Mouse (Mus musculus) common myeloid progenitor, adult 5-6 weeks (primary cell): ENCODE data around the gene Eri3. TPM values are rescaled to one million over a fixed set of nuclear protein-coding genes. Genes with fewer than 3 reads are reported as not detected.

Source experiments
- ATAC-seq: replicated peaks from 2 replicates; pipeline ENCODE4 v1.8.0; 2016; ENCODE audit warnings: low read depth, mild to moderate bottlenecking, moderate TSS enrichment, inconsistent platforms; ENCODE audit not compliant: poor library complexity, severe bottlenecking
- total RNA-seq: library from RNA; stranded (forward); fragments of 200-1000, 187-1606 nt; gene quantifications from 2 replicates; pipeline ENCODE4 v1.2.3, GENCODE M21; 2017

Eri3 gene
- 27.1 and 37.4 TPM in 2 replicates for total RNA-seq

- peak; percentile 97 for ATAC-seq
Measured at GRCm38 (mm10) chr4:117550140-117550851, at the start of gene Eri3. Gene Eri3, plus strand, starts transcription at chr4:117550365.

- no peak for ATAC-seq
Measured at GRCm38 (mm10) chr4:117518246-117518645, 31.9 kb upstream of the Eri3 start.

DNA sequence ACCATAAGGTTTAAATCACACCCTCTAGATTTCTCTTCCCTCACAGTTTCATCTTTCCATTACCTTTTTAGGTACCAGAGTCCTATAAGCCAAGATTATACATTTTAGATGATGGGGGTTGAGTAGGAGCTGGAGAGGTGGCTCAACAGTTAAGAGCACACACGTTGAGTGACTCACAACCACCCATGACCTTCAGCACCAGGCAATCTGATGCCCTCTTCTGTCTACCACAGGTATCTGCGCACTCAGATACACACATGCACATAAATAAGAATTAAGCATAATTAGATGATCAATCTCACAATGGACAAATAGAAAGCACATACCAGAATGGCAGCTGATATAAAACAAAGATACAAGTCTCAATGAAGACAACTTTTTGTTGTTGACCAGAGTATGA, 28.8 kb upstream of the Eri3 start:
- no peak for ATAC-seq

- ATAC-seq, result no peak
Measured at GRCm38 (mm10) chr4:117525990-117526389, 24.2 kb upstream of the Eri3 start.

GRCm38 (mm10) chr4:117527116-117527899, 22.9 kb upstream of the Eri3 start:
- ATAC-seq, result no peak

DNA sequence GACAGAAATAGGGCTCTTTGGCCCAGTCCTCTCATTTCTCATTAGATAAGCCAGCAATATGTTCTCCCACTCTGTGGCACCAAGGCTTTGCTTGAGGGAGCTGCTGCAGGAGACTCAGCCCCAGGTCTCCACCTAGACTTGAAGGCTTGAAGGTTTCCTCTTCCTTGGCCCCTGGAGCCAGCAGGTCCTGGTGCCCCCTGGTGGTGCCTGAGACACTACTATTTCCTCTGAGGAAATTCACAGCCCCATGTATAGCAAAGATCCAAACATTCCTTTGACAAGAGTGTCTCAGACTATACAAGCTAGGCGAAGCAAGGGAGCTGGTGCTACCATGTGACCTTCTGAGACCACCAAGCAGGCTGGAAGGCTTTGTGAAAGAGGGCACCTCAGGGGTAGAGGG, 22.2 kb upstream of the Eri3 start:
- peak; percentile 93 for ATAC-seq

DNA sequence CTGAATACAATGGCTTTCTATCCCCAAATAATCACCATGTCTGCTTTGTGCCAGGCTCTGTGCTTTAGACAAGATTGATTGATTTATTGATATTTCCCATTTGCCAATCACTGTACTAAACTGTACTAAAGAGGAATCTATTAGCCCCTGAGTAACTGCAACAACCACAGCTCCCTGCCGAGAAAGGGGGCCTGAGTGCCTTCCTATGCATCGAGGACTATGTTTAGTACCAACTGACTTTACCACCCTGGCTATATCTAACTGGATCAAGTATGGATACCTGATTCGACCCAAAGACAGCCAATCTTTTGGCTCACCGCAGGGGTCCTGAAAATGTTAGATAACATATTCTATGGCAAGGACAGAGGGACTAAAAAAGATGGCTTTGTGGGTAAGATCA, 20.3 kb upstream of the Eri3 start:
- ATAC-seq, result no peak

DNA sequence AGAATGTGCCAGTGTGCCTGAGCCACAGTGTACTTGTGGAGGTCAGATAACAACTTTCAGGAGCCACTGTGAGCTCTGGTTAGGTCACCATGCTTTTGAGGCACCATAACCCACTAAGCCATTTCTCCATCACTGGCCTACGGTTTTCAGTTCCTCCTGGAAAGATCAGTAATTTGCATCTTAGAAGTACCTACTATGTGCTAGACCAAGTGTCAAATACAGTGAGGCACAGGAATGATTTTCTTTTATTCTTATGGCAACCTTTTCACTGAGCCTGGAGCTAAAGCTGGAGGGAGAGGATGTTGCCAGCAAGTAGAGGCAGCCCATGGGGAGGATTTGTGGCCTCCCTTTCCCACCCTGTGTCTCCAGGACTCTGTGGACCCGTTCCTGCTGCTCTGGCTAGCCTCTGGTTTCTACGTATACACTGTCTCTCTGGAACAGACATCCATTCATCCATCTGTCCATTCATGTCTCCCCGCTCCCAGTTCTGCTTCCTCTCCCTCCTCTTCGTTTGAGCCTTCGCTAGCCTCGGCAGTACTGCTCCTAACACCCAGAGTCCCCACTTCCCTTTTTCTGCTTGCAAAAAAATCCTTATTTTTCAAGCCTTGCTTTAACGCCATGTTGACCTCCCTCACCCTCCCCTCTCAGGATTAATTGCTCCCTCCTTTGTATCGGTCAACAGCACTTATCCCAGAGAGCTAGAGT, 14.5 kb upstream of the Eri3 start:
- ATAC-seq, result peak; percentile 80

DNA sequence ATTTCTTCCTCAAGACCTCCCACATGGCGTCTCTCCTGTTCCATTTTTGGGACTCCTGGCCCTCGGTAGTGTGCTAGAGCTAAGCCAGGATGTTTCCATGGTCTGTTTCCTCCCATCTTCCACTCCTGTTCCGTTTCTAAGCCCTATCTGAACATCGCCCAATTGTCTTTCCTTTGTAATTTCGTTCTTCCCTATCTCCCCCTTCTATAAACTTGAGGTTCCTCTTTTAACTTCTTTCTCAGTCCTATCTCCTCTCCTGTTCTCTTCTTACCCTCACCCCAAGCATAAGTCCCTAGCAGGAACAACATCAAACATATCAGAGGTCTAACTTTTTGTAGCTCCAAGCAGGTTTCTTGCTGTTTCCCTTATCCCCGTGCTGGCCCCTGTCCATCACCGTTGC, 13.2 kb upstream of the Eri3 start:
- peak; percentile 26; the same call in 1 of the 2 replicates for ATAC-seq

GRCm38 (mm10) chr4:117539329-117539980, 10.7 kb upstream of the Eri3 start:
- ATAC-seq, result no peak

- no peak for ATAC-seq
Measured at GRCm38 (mm10) chr4:117540571-117540970, 9.6 kb upstream of the Eri3 start.

DNA sequence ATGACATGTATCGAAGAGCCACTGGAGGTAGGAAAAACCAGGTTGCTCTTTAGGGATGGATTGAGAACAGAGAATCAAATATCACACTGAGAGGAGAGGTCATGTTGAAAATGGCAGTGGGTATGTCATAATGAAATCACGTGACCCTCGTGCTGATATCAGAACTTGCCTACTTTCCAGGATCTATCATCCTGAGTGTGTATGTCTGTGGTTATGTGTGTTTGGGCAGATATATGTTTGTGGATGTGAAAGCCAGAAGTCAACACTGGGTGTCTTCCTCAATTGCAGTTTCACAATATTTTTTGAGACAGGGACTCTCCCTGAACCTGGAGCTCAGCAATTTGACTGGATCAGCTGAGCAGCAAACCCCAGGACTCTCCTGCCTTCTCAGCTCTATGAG, 4.7 kb upstream of the Eri3 start:
- ATAC-seq, result peak; percentile 46

- ATAC-seq, result no peak
Measured at GRCm38 (mm10) chr4:117546616-117547015, 3.5 kb upstream of the Eri3 start.

- ATAC-seq, result no peak
Measured at GRCm38 (mm10) chr4:117549576-117549975, 589 bp upstream of the Eri3 start.

GRCm38 (mm10) chr4:117551144-117552000, 1.2 kb downstream of the Eri3 start:
- no peak for ATAC-seq

DNA sequence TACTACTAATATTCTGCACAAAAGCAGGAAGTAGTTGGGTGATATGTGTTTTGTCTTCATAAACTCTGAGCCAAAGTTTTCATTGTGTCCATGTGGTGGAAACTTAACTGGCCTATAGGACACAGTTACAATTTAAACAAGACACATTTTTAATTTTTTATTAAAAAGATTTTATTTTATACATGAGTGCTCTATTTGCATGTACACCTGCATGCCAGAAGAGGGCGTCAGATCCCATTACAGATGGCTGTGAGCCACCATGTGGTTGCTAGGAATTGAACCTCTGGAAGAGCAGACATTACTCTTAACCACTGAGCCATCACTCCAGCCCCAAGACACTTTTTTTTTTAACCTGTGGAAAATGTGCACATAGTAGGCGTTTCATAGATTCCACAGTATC, 5.3 kb downstream of the Eri3 start:
- no peak for ATAC-seq

DNA sequence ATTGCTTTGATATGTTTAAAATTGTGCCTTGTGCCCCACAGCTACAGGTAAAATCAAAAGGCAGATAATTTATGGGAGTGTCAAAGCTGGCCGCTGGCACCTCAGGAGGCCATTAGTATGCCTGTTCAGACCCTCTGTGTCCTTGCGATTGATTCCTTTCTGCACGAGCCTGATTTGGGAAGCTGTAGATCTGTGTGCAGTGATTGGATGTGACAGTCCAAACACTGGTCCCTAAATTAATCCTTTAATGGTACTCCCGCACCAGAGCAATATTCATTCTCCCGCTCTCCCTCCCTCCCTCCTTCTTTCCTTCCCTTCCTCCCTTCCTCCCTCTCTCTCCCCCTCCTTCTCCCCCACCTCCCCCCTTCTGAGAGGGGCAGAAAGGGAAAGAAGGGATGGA, 6.2 kb downstream of the Eri3 start:
- ATAC-seq, result no peak

GRCm38 (mm10) chr4:117557068-117557645, 7.0 kb downstream of the Eri3 start:
- ATAC-seq, result 0 out of 2 replicates have a peak, but pooled peaks have one; percentile 15

DNA sequence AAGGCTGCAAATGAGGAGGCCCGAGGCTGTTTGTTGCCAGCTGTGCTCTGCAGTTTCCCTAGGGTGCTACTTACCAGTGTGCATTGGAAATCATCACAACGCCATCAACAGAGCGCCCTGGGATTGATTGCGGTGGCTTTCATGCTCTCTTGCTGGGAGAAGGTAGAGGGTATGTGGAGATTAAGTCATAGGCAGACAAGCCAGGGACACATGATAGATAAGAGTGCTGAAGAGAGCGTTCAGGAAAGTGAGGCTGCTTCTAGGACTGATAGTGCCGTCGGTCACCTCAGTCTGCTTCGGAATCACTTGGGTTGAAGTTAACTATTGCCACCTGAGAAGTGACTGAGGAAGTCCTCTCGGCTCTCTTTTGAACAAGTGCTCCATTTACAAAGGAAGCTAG, 13.8 kb downstream of the Eri3 start:
- no peak for ATAC-seq
